Mouse (Mus musculus) bone marrow macrophage, adult 2 months (primary cell): Measurements from ENCODE around the gene Olfr638.
"Not testable (repeated sequence)": the region's sequence is repeated elsewhere in the genome, so short reads cannot be mapped to it uniquely, and the experiment has no call there.

Source experiments
- CTCF ChIP-seq: IDR thresholded peaks from 2 replicates; pipeline ENCODE4 v1.5.1; 2012; ENCODE audit warnings: low read depth, mild to moderate bottlenecking, low read length, moderate library complexity
- POLR2A ChIP-seq: IDR thresholded peaks from 2 replicates; pipeline ENCODE4 v1.6.1; 2012; ENCODE audit warnings: mild to moderate bottlenecking, low read depth, low read length, borderline replicate concordance

DNA sequence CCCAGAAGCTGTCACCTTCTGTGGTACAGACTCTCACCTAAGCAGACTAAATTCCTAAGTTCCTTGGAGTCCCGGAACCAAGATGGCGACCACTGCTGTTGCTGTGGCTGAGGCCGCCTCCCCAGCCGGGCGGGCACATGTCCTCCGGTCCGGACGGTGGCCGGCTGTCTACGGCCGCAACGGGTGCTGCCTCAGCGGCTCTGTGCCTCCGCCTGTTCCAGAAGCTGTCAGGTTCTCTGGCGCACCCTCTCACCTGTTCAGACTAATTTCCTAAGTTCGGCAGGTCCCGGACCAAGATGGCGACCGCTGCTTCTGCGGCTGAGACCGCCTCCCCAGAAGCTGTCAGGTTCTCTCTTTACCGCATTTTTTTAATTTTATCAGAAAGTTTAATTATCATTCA is 31.7 kb upstream of the Olfr638 start:
- TF ChIP-seq POLR2A, CTCF: not testable (repeated sequence)
